Mouse (Mus musculus) forebrain, postnatal 0 days (tissue): ENCODE measurements around the gene Hivep2. TPM values are rescaled to one million over a fixed set of nuclear protein-coding genes. Genes with fewer than 3 reads are reported as not detected.

Experiments used
- ATAC-seq: fragments of 200-750 bp; cut with Nextera tagmentation; 2 replicates; pipeline ENCODE4 v1.8.0; 2017; ENCODE audit warnings: mild to moderate bottlenecking, moderate library complexity
- DNase-seq: peaks from one replicate; pipeline ENCODE4 v3.0.0-alpha.2; 2015
- H3K27ac ChIP-seq: fragments of 300-500 bp; sonication (generic); 2 replicates; pipeline ENCODE4 v1.5.1; 2014; ENCODE audit warnings: low read depth, mild to moderate bottlenecking, antibody characterized with exemption, low read length, moderate library complexity, mixed read lengths
- H3K27me3 ChIP-seq: fragments of 300-500 bp; sonication (generic); 2 replicates; pipeline ENCODE4 v1.6.1; 2014; ENCODE audit warnings: mild to moderate bottlenecking, low read length, mixed read lengths; ENCODE audit not compliant: insufficient read depth
- H3K36me3 ChIP-seq: fragments of 300-500 bp; sonication (generic); 2 replicates; pipeline ENCODE4 v1.6.1; 2014; ENCODE audit warnings: mild to moderate bottlenecking, moderate library complexity; ENCODE audit not compliant: insufficient read depth
- H3K4me1 ChIP-seq: fragments of 300-500 bp; sonication (generic); 2 replicates; pipeline ENCODE4 v1.6.1; 2014; ENCODE audit warnings: antibody characterized with exemption; ENCODE audit not compliant: insufficient read depth
- H3K4me2 ChIP-seq: fragments of 300-500 bp; sonication (generic); 2 replicates; pipeline ENCODE4 v1.6.1; 2014; ENCODE audit warnings: low read depth, mild to moderate bottlenecking, moderate library complexity
- H3K4me3 ChIP-seq: fragments of 300-500 bp; sonication (generic); 2 replicates; pipeline ENCODE4 v1.5.1; 2014; ENCODE audit warnings: low read depth, low read length, mixed read lengths
- H3K9ac ChIP-seq: fragments of 300-500 bp; sonication (generic); 2 replicates; pipeline ENCODE4 v1.6.1; 2014; ENCODE audit warnings: mild to moderate bottlenecking
- H3K9me3 ChIP-seq: fragments of 300-500 bp; sonication (generic); 2 replicates; pipeline ENCODE4 v1.6.1; 2016; ENCODE audit warnings: low read length
- CTCF ChIP-seq: sonication (generic); IDR thresholded peaks from 2 replicates; pipeline ENCODE4 v1.5.1; 2016; ENCODE audit warnings: antibody characterized with exemption, control low read depth, low read depth
- WGBS: fragments of 180-500 bp; shearing (Covaris S2); extraction: QIAGEN DNeasy Blood & Tissue Kit; methylation state at CpG from one replicate; pipeline ENCODE4 v1.1.7; 2014; 5-methylcytosine and 5-hydroxymethylcytosine counted together
- polyA plus RNA-seq: library from polyadenylated mRNA; unstranded; fragments of >200 nt; fragmentation: Nextera tagmentation; extraction: Ambion mirVana; gene quantifications from 2 replicates; pipeline ENCODE4 v1.2.1, GENCODE M21; 2015
- total RNA-seq: library from RNA; depleted of rRNA; stranded (reverse); fragments of >200 nt; gene quantifications from 2 replicates; pipeline ENCODE4 v1.2.3, GENCODE M21; 2014; rRNA removed

Gene Hivep2
- 55.4 and 66.6 TPM in 2 replicates for total RNA-seq
- polyA plus RNA-seq: 17.8 and 22.9 TPM in 2 replicates

- H3K4me2 ChIP-seq: peak within 1 kb of the TSS; percentile 99
- no peak for TF ChIP-seq CTCF
- peak within 1 kb of the TSS; percentile 98 for H3K27ac ChIP-seq
- no peaks in the 10 kb centered on the region for H3K36me3 ChIP-seq
- H3K9me3 ChIP-seq: no peaks in the 10 kb centered on the region
- peak; percentile 25 for ATAC-seq
- no peaks in the 10 kb centered on the region for H3K4me1 ChIP-seq
- peak; percentile 71 for DNase-seq
- under 1% methylated on average over 65 of the region's 67 CpGs for WGBS
- H3K27me3 ChIP-seq: no peaks in the 10 kb centered on the region
- H3K9ac ChIP-seq: peak within 1 kb of the TSS; percentile 97
- H3K4me3 ChIP-seq: peak within 1 kb of the TSS; percentile 90
These were observed at the start of gene Hivep2 for GRCm38 (mm10) chr10:13965974-13966829. TSS of gene Hivep2 (plus strand) at chr10:13966075.

GRCm38 (mm10) chr10:13916645-13917342 is 49.1 kb upstream of the Hivep2 start:
- Histone ChIP-seq H3K27ac (no peak overlapping the region), H3K27me3 (no peaks in the 10 kb centered on the region), H3K4me2 (peak overlapping the region; percentile 14; the same call in 1 of the 2 replicates), H3K4me1 (no peaks in the 10 kb centered on the region), H3K9me3 (no peaks in the 10 kb centered on the region), H3K4me3 (no peak overlapping the region), H3K36me3 (no peaks in the 10 kb centered on the region), H3K9ac (no peak overlapping the region)
- 14% methylated on average over 12 of the region's 12 CpGs for WGBS
- TF ChIP-seq CTCF: no peak
- ATAC-seq (peak; percentile 86), DNase-seq (peak; percentile 50)

DNA sequence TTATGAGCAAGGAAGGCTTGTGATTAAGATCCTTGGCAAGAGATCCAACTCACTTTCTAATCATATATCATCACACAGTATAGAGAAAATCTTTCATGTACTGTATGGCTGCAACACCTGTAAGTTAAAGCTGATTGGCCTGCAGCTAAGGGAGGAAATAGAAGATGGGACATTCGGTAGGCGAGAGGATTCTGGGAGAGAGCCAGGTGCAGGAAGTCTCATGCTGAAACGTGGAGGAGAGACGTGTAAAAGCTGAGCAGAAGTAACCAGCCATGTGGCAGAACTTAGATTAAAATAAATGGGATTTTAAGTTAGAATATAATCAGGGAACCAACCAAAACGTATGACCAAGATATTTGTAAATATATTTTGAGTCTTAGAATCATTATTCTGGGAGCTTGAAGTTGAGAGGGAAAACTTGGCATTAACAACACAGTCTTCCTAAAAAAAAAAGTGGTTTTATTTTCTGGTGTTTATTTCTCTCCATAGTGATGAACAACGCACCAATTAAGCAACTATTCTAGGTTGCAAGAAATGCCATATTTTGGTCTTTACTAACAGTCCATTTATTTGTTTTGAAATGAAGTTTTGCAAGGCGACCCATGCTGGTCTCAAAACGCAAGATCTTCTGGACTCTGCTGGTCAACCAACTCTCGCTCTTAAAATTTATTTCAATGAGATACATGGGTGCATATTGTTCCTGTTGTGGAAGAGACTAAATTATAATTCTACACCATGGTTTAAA is 44.1 kb upstream of the Hivep2 start:
- no peaks in the 10 kb centered on the region for H3K9me3 ChIP-seq
- H3K4me2 ChIP-seq: no peak overlapping the region
- WGBS: 75% methylated on average over 9 of the region's 9 CpGs
- H3K9ac ChIP-seq: no peak overlapping the region
- no peak for TF ChIP-seq CTCF
- ATAC-seq: no peak
- no peaks in the 10 kb centered on the region for H3K27me3 ChIP-seq
- H3K36me3 ChIP-seq: no peaks in the 10 kb centered on the region
- H3K27ac ChIP-seq: no peak overlapping the region
- H3K4me1 ChIP-seq: no peaks in the 10 kb centered on the region
- H3K4me3 ChIP-seq: no peak overlapping the region
- no peak for DNase-seq

- no peak for TF ChIP-seq CTCF
- H3K27me3 ChIP-seq: no peaks in the 10 kb centered on the region
- no peak for DNase-seq
- H3K9ac ChIP-seq: no peak overlapping the region
- H3K36me3 ChIP-seq: no peaks in the 10 kb centered on the region
- no peak overlapping the region for H3K4me3 ChIP-seq
- ATAC-seq: no peak
- H3K9me3 ChIP-seq: no peaks in the 10 kb centered on the region
- 81% methylated on average over 5 of the region's 5 CpGs for WGBS
- no peak overlapping the region for H3K27ac ChIP-seq
- H3K4me2 ChIP-seq: no peak overlapping the region
- H3K4me1 ChIP-seq: no peaks in the 10 kb centered on the region
These were observed 36.6 kb upstream of the Hivep2 start for GRCm38 (mm10) chr10:13929306-13929705.

DNA sequence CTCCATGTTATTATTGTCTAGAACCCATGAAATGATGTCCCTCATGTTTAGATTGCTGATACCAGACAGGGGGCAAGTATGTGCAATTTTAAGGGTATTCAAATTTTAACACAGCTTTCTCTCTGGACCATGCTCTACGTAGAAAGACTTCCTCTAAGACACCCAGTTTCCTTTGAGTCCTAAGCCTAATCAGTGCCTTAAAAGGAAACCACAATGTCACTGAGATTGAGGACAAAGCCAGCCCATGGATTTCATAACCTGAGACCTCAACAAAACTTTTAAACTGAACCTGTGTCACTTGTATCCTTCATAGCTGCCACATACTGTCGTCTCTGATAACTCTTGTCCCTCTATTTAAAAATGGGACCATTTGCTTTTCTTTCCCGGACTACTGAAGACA is 33.7 kb upstream of the Hivep2 start:
- 78% methylated on average over 3 of the region's 3 CpGs for WGBS
- Histone ChIP-seq H3K9me3 (no peaks in the 10 kb centered on the region), H3K4me3 (no peak overlapping the region), H3K27me3 (no peaks in the 10 kb centered on the region), H3K4me1 (no peaks in the 10 kb centered on the region), H3K27ac (no peak overlapping the region), H3K9ac (no peak overlapping the region), H3K36me3 (no peaks in the 10 kb centered on the region), H3K4me2 (no peak overlapping the region)
- no peak for TF ChIP-seq CTCF
- no peak for ATAC-seq
- DNase-seq: no peak

- 78% methylated on average over 7 of the region's 7 CpGs for WGBS
- no peaks in the 10 kb centered on the region for H3K9me3 ChIP-seq
- ATAC-seq (no peak), DNase-seq (no peak)
- H3K27ac ChIP-seq: no peak overlapping the region
- H3K4me3 ChIP-seq: no peak overlapping the region
- H3K4me1 ChIP-seq: no peaks in the 10 kb centered on the region
- no peak overlapping the region for H3K4me2 ChIP-seq
- H3K36me3 ChIP-seq: no peaks in the 10 kb centered on the region
- H3K27me3 ChIP-seq: no peaks in the 10 kb centered on the region
- H3K9ac ChIP-seq: no peak overlapping the region
- TF ChIP-seq CTCF: no peak
These were observed 32.6 kb upstream of the Hivep2 start for GRCm38 (mm10) chr10:13933320-13933719.
